ENCODE assay signal across 11 mouse cellular contexts in genomic region chr1:170845448-170846307, GRCm38 (mm10). TPM values are rescaled to one million over a fixed set of nuclear protein-coding genes. Genes with fewer than 3 reads are reported as not detected.
DNase-seq lines count a peak whose midpoint lies in the region; ATAC-seq and TF ChIP-seq lines count a peak whose summit lies in the region.
"Had no signal": no experiment of that assay in that cellular context is flagged by ENCODE, and none has a peak within 500 bp of the region (broad histone marks: within the 10 kb centered on the region; RNA-seq: fewer than 3 reads in every experiment).

No protein-coding gene starts in this region.

- no peak for ATAC-seq in lung, embryonic 14.5 days (ENCODE audit: insufficient read depth)
- ATAC-seq in heart, embryonic 12.5 days (ENCODE audit: insufficient number of reproducible peaks, low FRiP score): peak; percentile 76
- ATAC-seq in liver, postnatal 0 days: peak; percentile 93

- no peak overlapping the region for H3K9ac ChIP-seq in lung, embryonic 14.5 days
- no peak overlapping the region for H3K9ac ChIP-seq in heart, embryonic 12.5 days
- H3K9ac ChIP-seq in liver, postnatal 0 days (replicated peaks): peak overlapping the region; percentile 39

- H3K27ac ChIP-seq in lung, embryonic 14.5 days (ENCODE audit: low read depth): 0 out of 2 replicates have a peak overlapping the region, but pooled peaks have one; percentile 22
- peak overlapping the region; percentile 99 for H3K27ac ChIP-seq in bone marrow macrophage, adult 2 months (ENCODE audit: insufficient read depth, low read depth, low read length)
- H3K27ac ChIP-seq in heart, embryonic 12.5 days (ENCODE audit: poor library complexity, severe bottlenecking): peak overlapping the region; percentile 82
- H3K27ac ChIP-seq in liver, postnatal 0 days (ENCODE audit: low read depth): peak overlapping the region; percentile 77

- TF ChIP-seq CTCF in lung, embryonic 14.5 days (IDR thresholded peaks at IDR 0.05; ENCODE audit: low read depth): no peak
- no peak for TF ChIP-seq CTCF in bone marrow macrophage, adult 2 months (IDR thresholded peaks at IDR 0.05; ENCODE audit: low read depth, low read length)
- no peak for TF ChIP-seq CTCF in liver, postnatal 0 days (IDR thresholded peaks at IDR 0.05; ENCODE audit: low read depth)

- WGBS in lung, embryonic 14.5 days: 44% methylated on average over 10 of the region's 10 CpGs
- WGBS in heart, embryonic 12.5 days: 9% methylated on average over 10 of the region's 10 CpGs
- 20% methylated on average over 10 of the region's 10 CpGs for WGBS in liver, postnatal 0 days (ENCODE audit: insufficient replicate concordance)

- no peak overlapping the region for H3K4me2 ChIP-seq in lung, embryonic 14.5 days
- peak overlapping the region; percentile 49 for H3K4me2 ChIP-seq in heart, embryonic 12.5 days
- peak overlapping the region; percentile 63 for H3K4me2 ChIP-seq in liver, postnatal 0 days (ENCODE audit: low read depth, low read length)

- TF ChIP-seq EP300 in liver, postnatal 0 days (IDR thresholded peaks at IDR 0.05; ENCODE audit: low read depth): peak; percentile 88

- no peaks in the 10 kb centered on the region for H3K27me3 ChIP-seq in lung, embryonic 14.5 days (ENCODE audit: insufficient read depth, low read length)
- H3K27me3 ChIP-seq in heart, embryonic 12.5 days (replicated peaks): no peaks in the 10 kb centered on the region
- no peaks in the 10 kb centered on the region for H3K27me3 ChIP-seq in liver, postnatal 0 days (ENCODE audit: insufficient read depth, low read length)

- no peaks in the 10 kb centered on the region for H3K4me1 ChIP-seq in lung, embryonic 14.5 days (ENCODE audit: insufficient read depth)
- peaks cover 33% of the 10 kb centered on the region for H3K4me1 ChIP-seq in bone marrow macrophage, adult 2 months (ENCODE audit: control insufficient read depth, insufficient read depth, low read length)
- peaks cover 26% of the 10 kb centered on the region for H3K4me1 ChIP-seq in heart, embryonic 12.5 days (replicated peaks)
- peaks cover 12% of the 10 kb centered on the region; the same call in 1 of the 2 replicates for H3K4me1 ChIP-seq in liver, postnatal 0 days (ENCODE audit: insufficient read depth)

- DNase-seq in lung, embryonic 14.5 days: no peak
- no peak for DNase-seq in lung, postnatal 36 days
- peak; percentile 46 for DNase-seq in liver, postnatal 0 days
- DNase-seq in ovary, postnatal 14 days (ENCODE audit: low spot score): no peak
- DNase-seq in frontal cortex, postnatal 14 days (ENCODE audit: low spot score in 2 of 2): no peak
- no peak for DNase-seq in cerebellum, adult 18-20 months
- DNase-seq: gastrocnemius, postnatal 36 days; lung, postnatal 4 days; thymus, postnatal 14 days had no signal

- TF ChIP-seq POLR2A in bone marrow macrophage, adult 2 months (IDR thresholded peaks at IDR 0.05; ENCODE audit: borderline replicate concordance, low read depth, low read length): no peak

- H3K36me3 ChIP-seq in lung, embryonic 14.5 days (ENCODE audit: insufficient read depth): 0 out of 2 replicates have a peak, but pooled peaks cover 20% of the 10 kb centered on the region
- peaks cover 20% of the 10 kb centered on the region; the same call in 1 of the 2 replicates for H3K36me3 ChIP-seq in heart, embryonic 12.5 days
- peaks cover 14% of the 10 kb centered on the region for H3K36me3 ChIP-seq in liver, postnatal 0 days (replicated peaks; ENCODE audit: insufficient read depth, low read length)

- no peak overlapping the region for H3K4me3 ChIP-seq in lung, embryonic 14.5 days (ENCODE audit: low read depth, low read length)
- peak overlapping the region; percentile 63 for H3K4me3 ChIP-seq in bone marrow macrophage, adult 2 months (ENCODE audit: insufficient read depth, low read length)
- H3K4me3 ChIP-seq in heart, embryonic 12.5 days: no peak overlapping the region
- peak overlapping the region; percentile 1 for H3K4me3 ChIP-seq in liver, postnatal 0 days (ENCODE audit: low read depth, low read length)

- H3K9me3 ChIP-seq in lung, embryonic 14.5 days (ENCODE audit: low read depth, low read length): no peaks in the 10 kb centered on the region
- no peaks in the 10 kb centered on the region for H3K9me3 ChIP-seq in heart, embryonic 12.5 days (replicated peaks)
- no peaks in the 10 kb centered on the region for H3K9me3 ChIP-seq in liver, postnatal 0 days (ENCODE audit: low read length)

RNA-seq across cellular contexts. Expression of gene Atf6, which starts 21.9 kb away (rescaled TPM):
- 9.9 and 11.2 TPM in 2 replicates for polyA plus RNA-seq in lung, embryonic 14.5 days (2014; fragmentation: Nextera tagmentation; extraction: Ambion mirVana)
- polyA plus RNA-seq in bone marrow macrophage, adult 2 months (2012; ENCODE audit: insufficient read depth, insufficient read length, missing spikeins): 36.4 and 43.1 TPM in 2 replicates
- polyA plus RNA-seq in heart, embryonic 12.5 days (2016; fragmentation: Nextera tagmentation; extraction: Ambion mirVana): 15.0 and 16.7 TPM in 2 replicates
- polyA plus RNA-seq in liver, postnatal 0 days (2015; fragmentation: Nextera tagmentation; extraction: Ambion mirVana): 5.0 and 6.0 TPM in 2 replicates

RNA-seq across cellular contexts. Expression of gene Gm26620, which starts 39.2 kb away (rescaled TPM):
- 0.66 TPM in 1 of 2 replicates, not detected in the other for polyA plus RNA-seq in lung, embryonic 14.5 days (2014; fragmentation: Nextera tagmentation; extraction: Ambion mirVana)
- polyA plus RNA-seq in bone marrow macrophage, adult 2 months (2012; ENCODE audit: insufficient read depth, insufficient read length, missing spikeins): not detected in 2 replicates
- polyA plus RNA-seq in heart, embryonic 12.5 days (2016; fragmentation: Nextera tagmentation; extraction: Ambion mirVana): 0.43 and 0.62 TPM in 2 replicates
- polyA plus RNA-seq in liver, postnatal 0 days (2015; fragmentation: Nextera tagmentation; extraction: Ambion mirVana): 0.97 and 1.7 TPM in 2 replicates

RNA-seq across cellular contexts. Expression of gene Dusp12, which starts 39.7 kb away (rescaled TPM):
- polyA plus RNA-seq in lung, embryonic 14.5 days (2014; fragmentation: Nextera tagmentation; extraction: Ambion mirVana): 36.7 and 39.9 TPM in 2 replicates
- polyA plus RNA-seq in bone marrow macrophage, adult 2 months (2012; ENCODE audit: insufficient read depth, insufficient read length, missing spikeins): 11.2 and 16.8 TPM in 2 replicates
- 28.4 and 28.8 TPM in 2 replicates for polyA plus RNA-seq in heart, embryonic 12.5 days (2016; fragmentation: Nextera tagmentation; extraction: Ambion mirVana)
- polyA plus RNA-seq in liver, postnatal 0 days (2015; fragmentation: Nextera tagmentation; extraction: Ambion mirVana): 26.1 and 29.1 TPM in 2 replicates

Comparison
In these comparisons a context has a peak if more than half of its experiments do, and no peak if none do; other contexts are left out.
1. H3K27ac ChIP-seq: peak in every context shown above with its lines; median percentile 99 in bone marrow macrophage, adult 2 months; 82 in heart, embryonic 12.5 days; 77 in liver, postnatal 0 days; 22 in lung, embryonic 14.5 days.
2. H3K4me3 ChIP-seq: peak in bone marrow macrophage, adult 2 months (single experiment) and liver, postnatal 0 days (single experiment); none in lung, embryonic 14.5 days (single experiment) and heart, embryonic 12.5 days (single experiment).